Mouse (Mus musculus) cerebellum, adult 2 months (tissue): ENCODE measurements at regions not wholly inside any gene's neighbourhood (a gene's known extent, or its start where the extent isn't known, plus 50 kb on each side); places are given as distances from the start of the nearest gene placed in this dataset.

Source experiments
- CTCF ChIP-seq: fragments of 200-500 bp; IDR thresholded peaks from 2 replicates; pipeline ENCODE4 v1.5.1; 2011; ENCODE audit warnings: low read depth, mild to moderate bottlenecking, control low read depth, low read length, moderate library complexity, borderline replicate concordance; ENCODE audit not compliant: insufficient read depth
- POLR2A ChIP-seq: fragments of 200-500 bp; IDR thresholded peaks from 2 replicates; pipeline ENCODE4 v1.6.1; 2011; ENCODE audit warnings: low read length, control low read depth, borderline replicate concordance; ENCODE audit not compliant: insufficient read depth

GRCm38 (mm10) chr9:91151893-91152292 lies 210.3 kb upstream of the Zic4 start:
- TF ChIP-seq CTCF (no peak), POLR2A (no peak)
